Mouse (Mus musculus) G1E (cell line): Measurements from ENCODE around the gene Mpeg1. TPM values are rescaled to one million over a fixed set of nuclear protein-coding genes. Genes with fewer than 3 reads are reported as not detected.

Source experiments
- ATAC-seq: 2 replicates; pipeline ENCODE4 v1.8.0; 2016; ENCODE audit warnings: mild to moderate bottlenecking; ENCODE audit not compliant: insufficient number of reproducible peaks, poor library complexity, low FRiP score, severe bottlenecking; ENCODE audit errors: extremely low read depth
- DNase-seq: peaks from one replicate; pipeline ENCODE4 v3.0.0; 2012; ENCODE audit warnings: low spot score
- H3K27me3 ChIP-seq: 2 replicates; pipeline ENCODE4 v1.6.1; 2012; ENCODE audit warnings: mild to moderate bottlenecking, low read length, inconsistent platforms; ENCODE audit not compliant: insufficient read depth
- H3K36me3 ChIP-seq: replicated peaks from 2 replicates; pipeline ENCODE3; 2012; ENCODE audit warnings: mild to moderate bottlenecking, inconsistent platforms
- H3K4me1 ChIP-seq: 2 replicates; pipeline ENCODE4 v1.6.1; 2012; ENCODE audit warnings: low read depth, low read length, inconsistent platforms, mixed read lengths; ENCODE audit not compliant: insufficient read depth
- H3K4me3 ChIP-seq: 2 replicates; pipeline ENCODE4 v1.5.1; 2012; ENCODE audit warnings: low read depth, mild to moderate bottlenecking, inconsistent platforms, low read length, moderate library complexity, mixed read lengths
- H3K9me3 ChIP-seq: replicated peaks from 2 replicates; pipeline ENCODE4 v1.6.1; 2012; ENCODE audit warnings: inconsistent platforms
- CTCF ChIP-seq: IDR thresholded peaks from 2 replicates; pipeline ENCODE4 v1.5.1; 2012; ENCODE audit warnings: low read depth, low read length, inconsistent platforms, mixed read lengths
- GATA1 ChIP-seq: IDR thresholded peaks from 2 replicates; pipeline ENCODE4 v1.6.1; 2012; ENCODE audit warnings: borderline replicate concordance, low read length, inconsistent platforms, mixed read lengths
- GATA2 ChIP-seq: IDR thresholded peaks from 2 replicates; pipeline ENCODE4 v1.6.1; 2012; ENCODE audit warnings: low read depth, low read length, inconsistent platforms, borderline replicate concordance
- POLR2AphosphoS5 ChIP-seq: IDR thresholded peaks from 2 replicates; pipeline ENCODE4 v1.6.1; 2012; ENCODE audit warnings: low read depth, low read length, inconsistent platforms; ENCODE audit not compliant: insufficient replicate concordance
- TAL1 ChIP-seq: conservative IDR thresholded peaks from 2 replicates; pipeline ENCODE4 v1.6.1; 2012; ENCODE audit warnings: low read depth, low read length, inconsistent platforms, mixed read lengths
- polyA plus RNA-seq: library from polyadenylated mRNA; stranded (reverse); fragments of >175 nt; gene quantifications from 2 replicates; pipeline ENCODE4 v1.2.3, GENCODE M21; 2012
- total RNA-seq, 2 experiments: library from RNA; stranded (forward) in 1 of 2; stranded (reverse) in 1 of 2; fragments of 200-1000 nt in 1 of 2; fragments of >200 nt in 1 of 2; fragmentation: Nextera tagmentation in 1 of 2; gene quantifications; 2 replicates each; pipeline ENCODE4 v1.2.3; 2014 to 2017

Gene Mpeg1
- total and polyA plus RNA-seq, 3 experiments = 0.22 TPM; not detected in 2

- H3K27me3 ChIP-seq = peaks cover 3% of the 10 kb centered on the region; the same call in 1 of the 2 replicates
- H3K36me3 ChIP-seq = no peaks in the 10 kb centered on the region
- H3K9me3 ChIP-seq = no peaks in the 10 kb centered on the region
- H3K4me1 ChIP-seq = peaks cover 2% of the 10 kb centered on the region
- DNase-seq (no peak), ATAC-seq (no peak)
- no peak overlapping the region for H3K4me3 ChIP-seq
- TF ChIP-seq CTCF (no peak), POLR2AphosphoS5 (no peak), GATA2 (no peak), TAL1 (no peak), GATA1 (no peak)
Observed at GRCm38 (mm10) chr19:12471866-12472265, 11.3 kb downstream of the Mpeg1 start.

- peaks cover 2% of the 10 kb centered on the region; the same call in 1 of the 2 replicates for H3K4me1 ChIP-seq
- H3K36me3 ChIP-seq = no peaks in the 10 kb centered on the region
- no peak overlapping the region for H3K4me3 ChIP-seq
- DNase-seq (no peak), ATAC-seq (no peak)
- H3K9me3 ChIP-seq = no peaks in the 10 kb centered on the region
- TF ChIP-seq TAL1 = no peak
- no peak for TF ChIP-seq POLR2AphosphoS5
- TF ChIP-seq GATA2 = no peak
- no peak for TF ChIP-seq CTCF
- no peak for TF ChIP-seq GATA1
- peaks cover 3% of the 10 kb centered on the region; the same call in 1 of the 2 replicates for H3K27me3 ChIP-seq
Observed at GRCm38 (mm10) chr19:12472381-12472976, 11.9 kb downstream of the Mpeg1 start.

- Histone ChIP-seq H3K9me3 (no peaks in the 10 kb centered on the region), H3K4me3 (no peak overlapping the region), H3K4me1 (peaks cover 2% of the 10 kb centered on the region; the same call in 1 of the 2 replicates), H3K27me3 (peaks cover 6% of the 10 kb centered on the region; the same call in 1 of the 2 replicates), H3K36me3 (no peaks in the 10 kb centered on the region)
- ATAC-seq (no peak), DNase-seq (no peak)
- TF ChIP-seq CTCF = no peak
- TF ChIP-seq TAL1 = no peak
- TF ChIP-seq GATA2 = no peak
- TF ChIP-seq POLR2AphosphoS5 = no peak
- TF ChIP-seq GATA1 = no peak
Observed at GRCm38 (mm10) chr19:12473201-12473641, 12.6 kb downstream of the Mpeg1 start.

GRCm38 (mm10) chr19:12473951-12474350 is 13.4 kb downstream of the Mpeg1 start:
- H3K36me3 ChIP-seq = no peaks in the 10 kb centered on the region
- DNase-seq = no peak
- H3K4me1 ChIP-seq = peaks cover 2% of the 10 kb centered on the region; the same call in 1 of the 2 replicates
- no peaks in the 10 kb centered on the region for H3K9me3 ChIP-seq
- TF ChIP-seq GATA1 (no peak), GATA2 (no peak), POLR2AphosphoS5 (no peak), CTCF (no peak), TAL1 (no peak)
- H3K4me3 ChIP-seq = no peak overlapping the region
- peaks cover 8% of the 10 kb centered on the region for H3K27me3 ChIP-seq
- ATAC-seq = no peak

GRCm38 (mm10) chr19:12475380-12476250 is 15.0 kb downstream of the Mpeg1 start:
- no peaks in the 10 kb centered on the region for H3K9me3 ChIP-seq
- DNase-seq = no peak
- ATAC-seq = no peak
- peaks cover 8% of the 10 kb centered on the region for H3K27me3 ChIP-seq
- TF ChIP-seq CTCF = no peak
- TF ChIP-seq GATA1 = no peak
- no peak for TF ChIP-seq POLR2AphosphoS5
- no peak for TF ChIP-seq TAL1
- TF ChIP-seq GATA2 = no peak
- H3K36me3 ChIP-seq = no peaks in the 10 kb centered on the region
- H3K4me1 ChIP-seq = peaks cover 2% of the 10 kb centered on the region; the same call in 1 of the 2 replicates
- H3K4me3 ChIP-seq = no peak overlapping the region
